Mouse (Mus musculus) thymus, postnatal 14 days (tissue): ENCODE measurements around the gene Sh3bp5.
"Not testable (repeated sequence)": the region's sequence is repeated elsewhere in the genome, so short reads cannot be mapped to it uniquely, and the experiment has no call there.

Experiments
- DNase-seq: peaks from one replicate; pipeline ENCODE4 v3.0.0; 2021

Gene Sh3bp5

DNA sequence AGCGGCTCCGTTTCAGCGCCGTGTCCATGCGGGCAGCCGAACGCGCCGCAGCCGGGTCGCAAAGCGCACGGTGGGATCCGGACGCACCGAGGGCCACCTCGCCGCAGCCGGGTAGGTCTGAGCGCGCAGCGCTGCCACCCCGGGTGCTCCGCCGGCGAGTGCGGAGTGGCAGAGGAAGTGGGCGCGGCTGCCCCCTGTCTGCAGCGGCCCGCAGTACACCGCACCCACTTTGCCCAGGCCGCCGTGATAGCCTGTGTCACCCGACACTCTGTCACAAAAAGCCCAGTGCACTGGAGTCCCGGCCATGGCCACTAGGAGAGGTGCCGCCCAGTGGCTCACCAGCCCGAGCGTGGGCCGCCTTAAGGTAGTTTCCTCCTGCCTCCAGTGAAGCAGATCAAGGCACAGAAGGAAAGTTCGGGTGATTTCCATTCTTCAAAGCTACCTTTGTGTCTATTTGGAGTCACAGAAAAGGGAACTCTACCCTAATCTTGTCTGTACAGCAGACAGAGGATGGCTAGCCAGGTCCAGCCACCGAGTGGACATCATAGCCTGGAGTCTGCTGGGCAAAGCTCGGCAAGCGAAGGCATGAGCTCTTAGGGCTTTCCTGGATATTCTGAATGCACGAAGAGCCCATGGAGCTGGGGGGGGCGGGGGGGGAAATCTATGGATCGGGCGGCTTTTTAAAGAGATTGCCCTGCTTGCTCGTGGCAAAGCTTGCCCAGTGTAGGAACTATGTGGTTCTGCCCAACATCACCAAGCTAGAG lies at the start of gene Sh3bp5:
Sh3bp5 (minus strand) TSS at position 149 of the 764 bp plus-strand sequence.
- peak; percentile 94 for DNase-seq

- DNase-seq = no peak
Observed at GRCm38 (mm10) chr14:31482417-31482816, 46.5 kb upstream of the Sh3bp5 start.

GRCm38 (mm10) chr14:31473297-31473696 lies 37.4 kb upstream of the Sh3bp5 start:
- DNase-seq = no peak

GRCm38 (mm10) chr14:31472451-31473061 lies 36.7 kb upstream of the Sh3bp5 start:
- peak; percentile 71 for DNase-seq

GRCm38 (mm10) chr14:31469711-31470110 lies 33.8 kb upstream of the Sh3bp5 start:
- no peak for DNase-seq

- DNase-seq = no peak
Observed at GRCm38 (mm10) chr14:31464176-31464575, 28.3 kb upstream of the Sh3bp5 start.

DNA sequence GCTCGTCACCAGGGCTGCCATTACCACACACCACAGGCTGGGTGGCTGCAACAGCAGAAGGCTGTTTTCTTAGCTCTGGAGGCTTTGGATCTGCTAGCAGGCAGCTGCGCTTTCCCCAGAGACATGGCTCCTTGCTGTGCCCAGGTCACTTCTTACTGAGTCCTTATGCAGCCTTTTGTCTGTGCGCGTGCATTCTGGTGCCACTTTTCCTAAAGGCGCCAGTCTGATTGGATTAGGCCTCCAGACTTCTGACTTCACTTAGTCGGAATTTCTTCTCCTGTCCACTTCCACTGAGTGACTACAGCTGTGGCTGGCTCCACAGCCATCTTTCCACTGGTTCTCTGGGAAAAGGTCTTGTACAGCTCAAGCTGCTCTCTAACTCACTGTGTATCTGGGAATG lies 27.0 kb upstream of the Sh3bp5 start:
- no peak for DNase-seq

DNA sequence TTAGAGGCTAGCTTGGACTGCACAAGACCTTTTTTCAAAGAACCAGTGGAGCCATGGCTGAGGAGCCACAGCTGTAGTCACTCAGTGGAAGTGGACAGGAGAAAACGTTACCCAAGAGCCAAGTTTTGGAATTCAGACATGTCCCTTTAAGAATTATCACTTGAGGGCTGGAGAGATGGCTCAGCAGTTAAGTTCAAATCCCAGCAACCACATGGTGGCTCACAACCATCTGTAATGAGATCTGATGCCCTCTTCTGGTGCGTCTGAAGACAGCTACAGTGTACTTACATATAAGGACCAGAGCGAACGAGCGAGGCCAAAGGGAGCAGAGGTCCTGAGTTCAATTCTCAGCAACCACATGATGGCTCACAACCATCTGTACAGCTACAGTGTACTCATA lies 26.3 kb upstream of the Sh3bp5 start:
- not testable (repeated sequence) for DNase-seq

DNA sequence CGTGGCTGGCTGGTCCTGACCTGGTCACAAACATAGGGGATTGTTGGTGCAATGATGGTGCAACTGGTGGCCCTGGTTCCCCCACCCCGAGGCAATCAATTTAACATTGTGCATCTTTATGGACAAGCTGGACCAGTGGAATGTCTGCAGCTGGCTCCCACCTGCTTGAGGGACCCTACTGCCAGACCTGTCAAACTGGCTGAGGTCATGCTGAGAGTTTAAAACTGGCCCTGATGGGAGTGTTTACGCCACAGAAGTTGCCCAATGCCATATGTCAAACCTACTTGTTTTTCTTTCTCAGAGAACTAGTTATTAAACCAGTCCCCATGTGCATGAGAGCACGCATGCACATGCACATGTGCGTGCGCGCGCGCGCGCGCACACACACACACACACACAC lies 22.1 kb upstream of the Sh3bp5 start:
- no peak for DNase-seq

- no peak for DNase-seq
Observed at GRCm38 (mm10) chr14:31456064-31456721, 20.3 kb upstream of the Sh3bp5 start.

DNA sequence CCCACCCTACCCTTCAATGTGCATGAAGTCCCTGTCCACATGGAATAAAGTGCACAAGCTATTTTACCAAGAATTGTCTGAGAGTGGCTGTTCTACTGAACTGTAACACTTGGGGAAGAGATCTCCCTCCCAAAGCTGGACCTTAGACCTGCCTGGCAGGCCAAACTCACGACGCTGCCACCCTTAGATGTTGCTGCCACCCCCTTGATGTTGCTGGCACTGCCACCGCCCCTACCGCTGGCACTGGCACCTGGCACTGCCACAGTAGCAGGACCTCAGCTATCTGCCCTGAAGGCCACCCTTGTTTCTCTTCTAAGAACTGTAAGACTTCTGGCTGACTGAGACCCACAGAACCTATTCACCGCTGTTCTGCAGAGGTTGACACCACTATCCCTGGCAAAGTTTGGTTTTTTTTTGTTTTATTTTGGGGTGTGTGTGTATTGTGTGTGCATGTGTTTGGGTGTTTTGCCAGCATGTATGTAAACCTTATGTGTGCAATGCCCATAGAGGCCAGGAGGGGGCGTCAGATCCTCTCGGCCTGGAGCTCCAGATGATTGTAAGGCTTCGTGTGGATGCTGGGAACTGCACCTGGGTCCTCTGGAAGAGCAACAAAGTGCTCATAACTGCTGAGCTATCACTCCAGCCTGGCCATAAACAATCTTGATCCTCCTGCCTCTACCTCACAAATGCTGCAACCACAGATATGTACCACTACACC lies 19.1 kb upstream of the Sh3bp5 start:
- peak; percentile 16 for DNase-seq

- not testable (repeated sequence) for DNase-seq
Observed at GRCm38 (mm10) chr14:31453946-31454345, 18.1 kb upstream of the Sh3bp5 start.

DNA sequence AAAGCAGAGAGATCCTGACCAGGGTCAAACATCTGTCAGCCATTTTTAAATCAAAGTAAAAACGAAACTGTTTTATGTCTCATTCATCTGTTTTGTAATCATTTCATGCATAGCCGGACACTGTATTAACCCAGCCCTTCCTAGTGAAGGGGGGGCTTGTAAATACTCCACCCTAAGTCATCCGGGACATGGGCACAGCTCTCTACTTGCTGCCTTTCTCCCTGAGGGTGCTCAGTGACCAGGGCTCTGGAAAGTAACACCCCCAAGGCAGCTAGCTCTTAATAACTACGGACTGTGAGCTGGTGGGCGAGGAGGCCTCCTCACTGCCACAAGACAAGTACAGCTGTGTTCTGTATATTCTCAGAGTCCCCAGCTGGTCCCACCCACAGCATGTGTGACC lies 13.1 kb upstream of the Sh3bp5 start:
- DNase-seq = no peak

DNA sequence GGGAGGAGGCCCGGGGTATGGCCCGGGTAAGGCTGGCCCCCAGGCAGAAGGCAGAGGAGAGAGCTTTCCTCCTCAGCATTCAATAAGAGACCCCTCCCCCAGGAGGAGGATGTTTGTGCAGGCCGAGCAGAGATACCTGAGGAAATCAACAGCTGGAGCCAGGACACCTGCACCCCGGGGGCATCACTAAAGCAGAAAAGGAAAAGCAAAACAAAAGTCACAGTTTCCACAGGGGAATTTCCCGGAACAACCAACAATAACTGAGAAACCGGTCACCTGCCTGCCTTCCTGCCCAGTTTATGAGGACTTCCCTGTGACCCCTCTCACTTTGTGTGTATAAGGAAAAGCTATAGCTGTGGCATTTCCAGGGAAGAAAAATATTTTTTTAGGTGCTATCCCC lies 7.7 kb upstream of the Sh3bp5 start:
- no peak for DNase-seq

DNA sequence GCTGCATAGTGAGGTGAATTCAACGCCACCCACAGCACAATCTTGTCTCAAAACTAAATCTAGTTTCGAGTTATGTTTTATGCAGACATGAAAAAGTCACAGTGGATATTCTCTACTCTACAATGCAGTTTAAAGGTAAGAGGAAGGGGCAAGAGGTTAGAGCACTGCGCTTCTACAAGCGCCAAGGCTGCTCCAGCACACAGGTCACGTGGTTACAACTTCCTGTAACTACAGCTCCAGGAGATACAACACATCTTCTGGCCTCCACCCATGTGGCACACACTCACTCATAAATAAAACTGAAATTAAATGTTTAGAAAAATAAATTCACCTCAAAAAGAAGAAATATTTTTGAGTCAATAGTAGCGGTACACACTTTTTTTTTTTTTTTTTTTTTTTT lies 4.8 kb upstream of the Sh3bp5 start:
- DNase-seq = peak; percentile 52

GRCm38 (mm10) chr14:31440230-31440629 lies 4.4 kb upstream of the Sh3bp5 start:
- DNase-seq = peak; percentile 34

- DNase-seq = no peak
Observed at GRCm38 (mm10) chr14:31439279-31439678, 3.4 kb upstream of the Sh3bp5 start.

GRCm38 (mm10) chr14:31437826-31438529 lies 2.1 kb upstream of the Sh3bp5 start:
- no peak for DNase-seq

DNA sequence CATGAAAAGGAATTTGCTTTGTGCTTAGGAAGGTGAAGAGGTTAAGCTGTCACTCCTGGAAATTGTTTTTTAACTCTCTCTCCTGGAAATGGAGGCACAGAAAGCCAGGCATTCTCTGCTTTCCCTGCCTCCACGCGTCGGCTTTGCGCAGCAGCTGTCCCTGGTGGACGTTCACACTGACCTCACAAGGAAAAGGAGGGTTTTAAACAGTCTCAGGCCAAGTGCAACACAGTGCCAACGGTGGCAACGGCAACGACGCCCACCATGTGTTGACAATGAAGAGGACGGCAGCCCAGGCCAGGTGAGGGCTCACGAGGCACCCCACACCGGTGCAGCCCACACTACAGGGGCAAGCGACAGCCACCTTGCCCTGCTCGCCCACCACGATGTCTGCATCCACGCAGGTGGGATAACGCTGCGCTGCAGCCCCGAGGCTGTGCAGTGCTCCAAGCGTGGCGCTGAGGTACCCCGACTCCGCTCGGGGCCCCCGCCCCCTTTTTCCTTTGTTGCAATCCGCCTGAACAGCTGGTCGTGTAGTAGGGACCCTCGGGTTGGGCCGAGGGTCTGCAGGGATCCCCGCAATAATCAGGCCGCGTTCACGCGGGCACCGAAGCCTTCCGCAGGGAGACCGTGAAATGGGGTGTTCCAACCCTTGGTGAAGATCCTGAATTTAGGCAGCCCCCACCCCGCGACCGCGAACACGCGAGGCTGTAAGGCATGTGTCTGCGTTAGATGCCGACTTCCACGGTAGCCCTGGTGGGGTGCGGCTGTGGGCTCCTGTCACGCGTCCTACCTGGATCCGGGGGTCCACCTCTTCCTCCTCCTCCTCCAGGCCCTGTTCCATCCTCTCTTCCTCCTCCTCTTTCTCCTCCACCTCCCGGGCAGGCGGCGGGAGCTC lies 611 bp downstream of the Sh3bp5 start:
- DNase-seq = peak; percentile 67

DNA sequence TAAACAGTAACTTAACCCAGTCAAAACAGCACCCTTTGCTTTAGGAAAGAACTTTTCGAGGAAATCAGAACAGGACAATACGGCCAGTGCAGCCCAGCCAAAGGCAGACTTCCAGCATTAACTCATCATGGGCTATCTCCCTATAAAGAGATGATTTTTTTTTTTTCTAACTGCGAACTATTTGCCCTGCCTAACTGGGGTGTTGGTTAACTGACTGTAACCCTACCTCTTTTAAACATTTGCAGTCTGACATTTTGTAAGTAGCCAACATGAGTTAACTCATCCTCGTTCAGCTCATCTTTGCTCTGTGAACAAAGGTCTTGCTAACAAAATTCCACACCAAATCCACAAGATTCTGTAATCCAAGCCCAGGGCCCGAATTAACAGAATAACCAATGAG lies 1.5 kb downstream of the Sh3bp5 start:
- DNase-seq = no peak

DNA sequence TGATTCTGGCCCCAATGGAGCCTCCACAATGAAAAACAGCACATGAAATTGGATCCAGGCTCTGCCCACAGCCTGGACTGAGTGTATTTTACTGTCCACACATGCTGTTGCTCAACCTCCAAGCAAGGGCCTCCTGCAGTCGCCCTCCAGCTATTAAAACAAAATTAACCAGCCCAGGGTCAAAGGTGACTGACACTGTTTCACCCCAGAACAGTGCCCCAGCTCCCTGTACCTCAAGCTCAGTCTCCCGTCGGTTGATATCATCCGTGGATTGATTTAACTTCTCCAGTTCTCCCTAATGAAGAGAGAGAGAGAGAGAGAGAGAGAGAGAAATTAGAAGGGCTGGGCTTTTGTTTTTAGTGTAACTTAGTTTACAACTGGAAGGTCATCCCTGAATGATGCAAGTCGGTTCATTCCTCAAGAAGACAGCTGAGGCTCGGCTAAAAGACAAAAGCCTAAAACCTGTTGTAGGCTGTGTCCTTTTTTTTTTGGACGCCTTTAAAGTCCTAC lies 2.0 kb downstream of the Sh3bp5 start:
- DNase-seq = no peak
